Mouse (Mus musculus) limb, embryonic 14.5 days (tissue): Measurements from ENCODE around the gene Prkag2. TPM values are rescaled to one million over a fixed set of nuclear protein-coding genes. Genes with fewer than 3 reads are reported as not detected.

Source experiments
- ATAC-seq: fragments of 200-750 bp; cut with Nextera tagmentation; 2 replicates; pipeline ENCODE4 v1.8.0; 2017; ENCODE audit warnings: low read depth, moderate number of reproducible peaks, moderate TSS enrichment; ENCODE audit not compliant: low FRiP score
- DNase-seq: peaks from one replicate; pipeline ENCODE4 v3.0.0-alpha.2; 2015; ENCODE audit warnings: low spot score
- H3K27ac ChIP-seq: fragments of 300-500 bp; sonication (generic); replicated peaks from 2 replicates; pipeline ENCODE4 v1.5.1; 2014; ENCODE audit warnings: low read depth, mild to moderate bottlenecking, low read length, moderate library complexity, mixed read lengths
- H3K27me3 ChIP-seq: fragments of 300-500 bp; sonication (generic); 2 replicates; pipeline ENCODE4 v1.6.1; 2014; ENCODE audit warnings: low read length, mixed read lengths; ENCODE audit not compliant: control insufficient read depth, insufficient read depth
- H3K36me3 ChIP-seq: fragments of 300-500 bp; sonication (generic); 2 replicates; pipeline ENCODE4 v1.6.1; 2014; ENCODE audit warnings: mild to moderate bottlenecking, low read length, moderate library complexity, mixed read lengths; ENCODE audit not compliant: control insufficient read depth, insufficient read depth
- H3K4me1 ChIP-seq: fragments of 300-500 bp; sonication (generic); 2 replicates; pipeline ENCODE4 v1.6.1; 2014; ENCODE audit warnings: antibody characterized with exemption, low read length, mixed read lengths; ENCODE audit not compliant: control insufficient read depth, insufficient read depth
- H3K4me2 ChIP-seq: fragments of 300-500 bp; sonication (generic); replicated peaks from 2 replicates; pipeline ENCODE4 v1.6.1; 2014; ENCODE audit warnings: low read depth, mild to moderate bottlenecking, low read length, moderate library complexity; ENCODE audit not compliant: severe bottlenecking
- H3K4me3 ChIP-seq: fragments of 300-500 bp; sonication (generic); replicated peaks from 2 replicates; pipeline ENCODE4 v1.5.1; 2014; ENCODE audit warnings: low read length
- H3K9ac ChIP-seq: fragments of 300-500 bp; sonication (generic); 2 replicates; pipeline ENCODE4 v1.6.1; 2014; ENCODE audit warnings: mild to moderate bottlenecking, low read depth, low read length, moderate library complexity; ENCODE audit not compliant: severe bottlenecking
- H3K9me3 ChIP-seq: fragments of 300-500 bp; sonication (generic); 2 replicates; pipeline ENCODE4 v1.6.1; 2016; ENCODE audit warnings: low read length; ENCODE audit not compliant: control insufficient read depth
- POLR2A ChIP-seq: fragments of 200-500 bp; IDR thresholded peaks from 2 replicates; pipeline ENCODE4 v1.8.0; 2012; ENCODE audit warnings: inconsistent platforms, mild to moderate bottlenecking, moderate library complexity, borderline replicate concordance; ENCODE audit not compliant: insufficient read depth, insufficient read length; ENCODE audit errors: extremely low read depth
- whole genome bisulfite sequencing: fragments of 180-500 bp; shearing (Covaris S2); extraction: QIAGEN DNeasy Blood & Tissue Kit; methylation state at CpG from one replicate; pipeline ENCODE4 v1.1.7; 2014; 5-methylcytosine and 5-hydroxymethylcytosine counted together
- polyA plus RNA-seq, 2 experiments: library from polyadenylated mRNA; depleted of rRNA in 1 of 2; stranded (reverse) in 1 of 2; unstranded in 1 of 2; fragments of >200 nt; fragmentation: Nextera tagmentation in 1 of 2; extraction: Ambion mirVana in 1 of 2; gene quantifications; 2 replicates each; pipeline versions ENCODE4 v1.2.1 to v1.2.3; 2012 to 2014

Gene Prkag2
- polyA plus RNA-seq, 2 experiments: 21.3 to 32.6 TPM

GRCm38 (mm10) chr5:25092630-25093245 is 7.7 kb downstream of the Prkag2 start:
- ATAC-seq (no peak), DNase-seq (no peak)
- no peak overlapping the region for H3K9ac ChIP-seq
- no peak overlapping the region for H3K27ac ChIP-seq
- no peak for TF ChIP-seq POLR2A
- no peak overlapping the region for H3K4me2 ChIP-seq
- H3K27me3 ChIP-seq: 0 out of 2 replicates have a peak, but pooled peaks cover under 1% of the 10 kb centered on the region
- H3K9me3 ChIP-seq: no peaks in the 10 kb centered on the region
- H3K36me3 ChIP-seq: no peaks in the 10 kb centered on the region
- H3K4me3 ChIP-seq: no peak overlapping the region
- 84% methylated on average over 8 of the region's 8 CpGs for WGBS
- no peaks in the 10 kb centered on the region for H3K4me1 ChIP-seq

DNA sequence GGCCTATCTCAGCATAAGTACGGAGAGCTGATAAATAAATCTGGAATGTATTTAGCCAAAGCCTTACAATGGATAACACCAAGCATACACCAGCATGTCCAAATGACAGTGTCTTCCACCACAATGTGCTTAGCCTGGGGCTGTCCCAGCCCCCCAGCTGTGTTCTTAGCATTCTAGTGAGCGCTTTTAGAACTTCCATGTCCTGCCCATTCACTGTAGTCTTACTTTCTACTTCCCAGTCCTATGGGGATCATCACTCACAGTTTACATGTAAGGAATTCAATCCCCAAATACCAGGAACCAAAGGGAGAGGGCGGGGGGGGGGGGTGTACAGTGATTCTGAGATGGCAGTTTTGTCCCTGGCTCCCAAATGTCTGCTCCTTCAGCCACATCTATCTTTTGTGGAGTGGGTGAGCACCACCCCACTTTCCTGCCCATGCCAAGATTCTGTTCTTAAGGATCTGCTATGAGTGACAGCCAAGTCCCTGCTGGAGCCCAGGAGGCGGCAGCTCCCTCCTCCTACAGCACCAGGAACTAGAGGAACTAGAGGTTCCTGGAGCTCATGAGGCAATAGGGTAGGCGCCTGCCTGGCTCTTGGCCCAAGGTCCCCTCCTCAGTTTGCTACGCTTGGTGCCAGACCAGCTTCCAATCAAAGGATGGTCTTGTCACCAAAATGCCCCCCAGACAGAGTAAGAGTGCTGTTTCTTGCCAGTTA is 11.0 kb downstream of the Prkag2 start:
- H3K4me2 ChIP-seq: no peak overlapping the region
- no peak overlapping the region for H3K4me3 ChIP-seq
- H3K9me3 ChIP-seq: no peaks in the 10 kb centered on the region
- no peak overlapping the region for H3K27ac ChIP-seq
- H3K4me1 ChIP-seq: peaks cover 7% of the 10 kb centered on the region; the same call in 1 of the 2 replicates
- no peaks in the 10 kb centered on the region for H3K27me3 ChIP-seq
- DNase-seq (no peak), ATAC-seq (no peak)
- no peak overlapping the region for H3K9ac ChIP-seq
- WGBS: 78% methylated on average over 6 of the region's 6 CpGs
- TF ChIP-seq POLR2A: no peak
- H3K36me3 ChIP-seq: no peaks in the 10 kb centered on the region

DNA sequence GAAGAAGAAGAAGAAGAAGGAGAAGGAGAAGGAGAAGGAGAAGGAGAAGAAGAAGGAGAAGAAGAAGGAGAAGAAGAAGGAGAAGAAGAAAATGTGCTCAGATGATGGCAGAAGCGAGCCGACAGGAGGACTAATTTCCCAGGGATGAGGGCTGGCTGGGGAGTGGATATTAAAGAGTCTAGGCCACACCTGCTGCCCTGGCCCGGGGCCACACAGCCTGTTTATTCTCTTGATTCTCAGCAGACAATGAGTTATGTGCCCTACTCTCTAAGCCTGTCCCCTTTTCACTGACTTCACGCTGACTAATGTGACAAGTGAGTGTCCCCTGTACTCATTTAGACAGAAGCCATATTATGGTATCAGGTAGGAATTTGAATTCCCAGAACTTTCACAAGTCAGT is 11.8 kb downstream of the Prkag2 start:
- Histone ChIP-seq H3K9me3 (no peaks in the 10 kb centered on the region), H3K36me3 (no peaks in the 10 kb centered on the region), H3K4me2 (no peak overlapping the region), H3K27ac (no peak overlapping the region), H3K27me3 (no peaks in the 10 kb centered on the region), H3K4me1 (peaks cover 7% of the 10 kb centered on the region; the same call in 1 of the 2 replicates), H3K9ac (no peak overlapping the region), H3K4me3 (no peak overlapping the region)
- 52% methylated on average over 4 of the region's 4 CpGs for WGBS
- DNase-seq (no peak), ATAC-seq (no peak)
- TF ChIP-seq POLR2A: no peak

DNA sequence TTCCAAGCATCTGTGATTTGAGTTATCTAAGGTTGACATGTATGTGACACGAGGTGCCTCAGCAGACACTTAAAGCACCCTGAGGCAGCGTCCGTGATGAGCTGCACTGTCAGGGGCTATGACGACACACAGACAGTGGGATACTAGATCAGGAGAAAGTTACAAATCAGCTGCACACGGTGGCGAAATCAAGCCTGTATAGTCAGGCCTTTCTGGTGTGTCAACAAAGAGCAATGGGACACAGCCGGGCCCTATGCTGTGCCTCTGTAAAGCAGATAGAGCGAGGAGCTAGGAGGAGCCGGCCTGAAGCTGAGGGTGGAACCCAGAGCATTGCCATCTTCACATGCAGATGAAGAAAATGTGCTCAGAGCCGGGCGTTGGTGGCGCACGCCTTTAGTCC is 12.3 kb downstream of the Prkag2 start:
- Histone ChIP-seq H3K9ac (no peak overlapping the region), H3K9me3 (no peaks in the 10 kb centered on the region), H3K27me3 (no peaks in the 10 kb centered on the region), H3K4me1 (peaks cover 7% of the 10 kb centered on the region; the same call in 1 of the 2 replicates), H3K4me2 (no peak overlapping the region), H3K4me3 (no peak overlapping the region), H3K36me3 (no peaks in the 10 kb centered on the region), H3K27ac (no peak overlapping the region)
- no peak for TF ChIP-seq POLR2A
- WGBS: 85% methylated on average over 13 of the region's 13 CpGs
- ATAC-seq: no peak
- DNase-seq: no peak

GRCm38 (mm10) chr5:25087064-25087463 is 13.4 kb downstream of the Prkag2 start:
- no peak overlapping the region for H3K4me2 ChIP-seq
- no peaks in the 10 kb centered on the region for H3K9me3 ChIP-seq
- H3K4me1 ChIP-seq: peaks cover 7% of the 10 kb centered on the region; the same call in 1 of the 2 replicates
- DNase-seq (no peak), ATAC-seq (no peak)
- no peak overlapping the region for H3K4me3 ChIP-seq
- H3K9ac ChIP-seq: no peak overlapping the region
- H3K27ac ChIP-seq: no peak overlapping the region
- no peak for TF ChIP-seq POLR2A
- no peaks in the 10 kb centered on the region for H3K36me3 ChIP-seq
- H3K27me3 ChIP-seq: no peaks in the 10 kb centered on the region
- 44% methylated on average over 7 of the region's 7 CpGs for WGBS
